Mouse (Mus musculus) embryonic facial prominence, embryonic 11.5 days (tissue): ENCODE results near the gene Lcmt1. TPM values are rescaled to one million over a fixed set of nuclear protein-coding genes. Genes with fewer than 3 reads are reported as not detected.

Experiments used
- ATAC-seq: fragments of 200-750 bp; cut with Nextera tagmentation; replicated peaks from 2 replicates; pipeline ENCODE4 v1.8.0; 2017; ENCODE audit warnings: low read depth; ENCODE audit not compliant: insufficient number of reproducible peaks, low FRiP score, low TSS enrichment
- DNase-seq: peaks from one replicate; pipeline ENCODE4 v3.0.0-alpha.2; 2015; ENCODE audit warnings: low spot score
- H3K27ac ChIP-seq: fragments of 300-500 bp; sonication (generic); replicated peaks from 2 replicates; pipeline ENCODE4 v1.5.1; 2014; ENCODE audit warnings: mild to moderate bottlenecking, low read depth, low read length, control low read depth
- H3K27me3 ChIP-seq: fragments of 300-500 bp; sonication (generic); 2 replicates; pipeline ENCODE4 v1.6.1; 2014; ENCODE audit warnings: mild to moderate bottlenecking, low read length, moderate library complexity, mixed read lengths; ENCODE audit not compliant: control insufficient read depth, insufficient read depth
- H3K36me3 ChIP-seq: fragments of 300-500 bp; sonication (generic); replicated peaks from 2 replicates; pipeline ENCODE4 v1.6.1; 2014; ENCODE audit warnings: low read depth, mild to moderate bottlenecking, low read length, moderate library complexity, mixed read lengths; ENCODE audit not compliant: control insufficient read depth, insufficient read depth
- H3K4me1 ChIP-seq: fragments of 300-500 bp; sonication (generic); 2 replicates; pipeline ENCODE4 v1.6.1; 2014; ENCODE audit warnings: low read length, mixed read lengths; ENCODE audit not compliant: control insufficient read depth, insufficient read depth
- H3K4me2 ChIP-seq: fragments of 300-500 bp; sonication (generic); 2 replicates; pipeline ENCODE4 v1.6.1; 2014; ENCODE audit warnings: low read depth, mild to moderate bottlenecking, control low read depth, low read length, moderate library complexity
- H3K4me3 ChIP-seq: fragments of 300-500 bp; sonication (generic); 2 replicates; pipeline ENCODE4 v1.5.1; 2014; ENCODE audit warnings: low read depth, low read length, control low read depth
- H3K9ac ChIP-seq: fragments of 300-500 bp; sonication (generic); replicated peaks from 2 replicates; pipeline ENCODE4 v1.6.1; 2014; ENCODE audit warnings: mild to moderate bottlenecking, control low read depth, low read length
- H3K9me3 ChIP-seq: fragments of 300-500 bp; sonication (generic); replicated peaks from 2 replicates; pipeline ENCODE4 v1.6.1; 2016; ENCODE audit warnings: mild to moderate bottlenecking, low read length, inconsistent platforms, mixed read lengths; ENCODE audit not compliant: control insufficient read depth
- WGBS: fragments of 180-500 bp; shearing (Covaris S2); extraction: QIAGEN DNeasy Blood & Tissue Kit; methylation state at CpG from one replicate; pipeline ENCODE4 v1.1.7; 2014; 5-methylcytosine and 5-hydroxymethylcytosine counted together
- polyA plus RNA-seq: library from polyadenylated mRNA; unstranded; fragments of >200 nt; fragmentation: Nextera tagmentation; extraction: Ambion mirVana; gene quantifications from 2 replicates; pipeline ENCODE4 v1.2.1, GENCODE M21; 2014

Lcmt1 gene
- polyA plus RNA-seq, 1 experiment from 2014 or later, result 74.1 TPM

DNA sequence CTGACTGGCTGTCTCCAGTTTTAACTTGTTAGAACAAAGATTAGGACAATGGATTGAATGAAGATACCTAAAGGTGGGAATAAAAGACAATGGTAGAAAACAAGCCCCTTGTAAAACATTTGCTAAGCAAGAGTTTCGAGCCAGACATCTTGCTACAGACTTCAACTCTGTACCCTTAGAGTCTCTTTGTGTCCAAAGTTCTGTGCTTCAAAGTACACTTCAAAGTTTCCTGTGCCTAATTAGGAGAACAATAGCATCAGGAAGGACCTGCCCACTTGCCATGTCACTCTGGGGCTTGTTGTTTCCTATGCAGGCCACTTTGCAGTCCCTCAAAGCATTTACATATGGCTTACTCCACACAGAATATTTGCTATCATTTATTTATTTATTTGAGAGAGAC, 33.3 kb upstream of the Lcmt1 start:
- no peaks in the 10 kb centered on the region for H3K4me1 ChIP-seq
- no peaks in the 10 kb centered on the region for H3K36me3 ChIP-seq
- WGBS, result 69% methylated on average over 1 of the region's 1 CpGs
- no peak for DNase-seq
- no peak overlapping the region for H3K4me2 ChIP-seq
- no peak overlapping the region for H3K4me3 ChIP-seq
- no peak overlapping the region for H3K27ac ChIP-seq
- no peak for ATAC-seq
- H3K9ac ChIP-seq, result no peak overlapping the region
- H3K27me3 ChIP-seq, result no peaks in the 10 kb centered on the region
- H3K9me3 ChIP-seq, result no peaks in the 10 kb centered on the region

GRCm38 (mm10) chr7:123338351-123338750, 31.2 kb upstream of the Lcmt1 start:
- Histone ChIP-seq H3K27ac (no peak overlapping the region), H3K9me3 (no peaks in the 10 kb centered on the region), H3K4me3 (no peak overlapping the region), H3K4me1 (no peaks in the 10 kb centered on the region), H3K4me2 (no peak overlapping the region), H3K9ac (no peak overlapping the region; the same call in 1 of the 2 replicates), H3K27me3 (no peaks in the 10 kb centered on the region), H3K36me3 (no peaks in the 10 kb centered on the region)
- WGBS, result 42% methylated on average over 8 of the region's 8 CpGs
- DNase-seq (no peak), ATAC-seq (no peak)

DNA sequence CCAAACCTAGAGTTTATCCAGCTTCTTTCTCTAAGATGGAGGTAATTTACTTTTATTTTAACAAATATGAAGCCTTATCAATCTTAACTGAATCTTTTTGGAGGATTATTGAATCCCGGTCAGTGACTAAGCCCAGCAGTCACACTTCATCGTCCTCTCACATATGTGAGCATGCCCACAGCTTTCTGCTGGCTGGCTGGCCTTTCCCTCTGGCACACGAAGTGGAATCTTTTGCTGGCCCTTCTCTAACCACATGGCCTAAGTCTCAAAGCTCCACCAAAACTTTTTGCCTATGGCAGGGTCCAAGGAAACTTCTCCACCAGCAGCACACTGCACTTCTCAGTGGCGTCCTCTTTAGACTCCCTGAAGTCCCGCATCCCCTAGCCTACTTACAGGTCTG, 27.7 kb upstream of the Lcmt1 start:
- no peak for ATAC-seq
- no peak overlapping the region for H3K27ac ChIP-seq
- 65% methylated on average over 5 of the region's 5 CpGs for WGBS

DNA sequence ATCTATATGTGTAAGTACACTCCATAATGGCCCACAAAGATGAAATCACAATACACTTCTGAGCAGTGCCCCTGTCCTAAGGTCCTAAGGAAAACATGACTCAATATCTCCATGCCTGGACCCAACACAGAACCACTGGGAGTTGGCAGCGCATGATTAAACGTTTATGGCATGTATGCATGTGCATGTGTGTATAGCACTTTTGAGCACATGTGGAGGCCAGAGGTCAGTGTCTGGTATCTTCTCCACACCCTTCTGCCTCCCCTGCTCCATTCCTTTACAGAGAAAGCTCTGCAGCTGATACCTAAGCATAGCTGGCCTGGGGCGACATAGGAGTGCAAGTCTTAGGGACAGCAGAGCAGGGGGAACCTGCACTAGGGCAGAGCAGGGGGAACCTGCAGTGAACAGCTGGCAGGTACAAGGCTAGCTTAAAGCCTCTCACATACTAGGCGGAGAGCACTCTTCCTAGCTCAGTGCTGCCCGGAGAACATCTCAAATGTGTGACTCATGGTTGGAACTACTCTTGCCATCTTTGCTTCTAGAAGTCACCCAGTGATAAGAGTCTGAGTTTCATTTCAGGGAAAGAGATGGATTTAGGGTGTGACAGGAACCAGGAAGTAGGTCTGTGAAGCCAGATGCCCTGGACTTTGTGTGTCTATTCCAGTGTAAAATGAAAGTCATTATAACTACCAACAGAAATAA, 25.4 kb upstream of the Lcmt1 start:
- H3K36me3 ChIP-seq, result no peaks in the 10 kb centered on the region
- no peaks in the 10 kb centered on the region for H3K9me3 ChIP-seq
- WGBS, result 92% methylated on average over 5 of the region's 5 CpGs
- no peak overlapping the region for H3K9ac ChIP-seq
- no peak for ATAC-seq
- no peak for DNase-seq
- no peak overlapping the region for H3K27ac ChIP-seq
- no peak overlapping the region for H3K4me2 ChIP-seq
- H3K4me3 ChIP-seq, result no peak overlapping the region
- no peaks in the 10 kb centered on the region for H3K27me3 ChIP-seq
- H3K4me1 ChIP-seq, result no peaks in the 10 kb centered on the region

More for the DNA sequence above, 27.7 kb upstream of the Lcmt1 start:
- Histone ChIP-seq H3K9ac (no peak overlapping the region), H3K27me3 (no peaks in the 10 kb centered on the region), H3K4me2 (no peak overlapping the region), H3K4me1 (no peaks in the 10 kb centered on the region), H3K36me3 (no peaks in the 10 kb centered on the region), H3K9me3 (no peaks in the 10 kb centered on the region), H3K4me3 (no peak overlapping the region)
- DNase-seq, result no peak

- Histone ChIP-seq H3K27me3 (no peaks in the 10 kb centered on the region), H3K9ac (no peak overlapping the region), H3K9me3 (no peaks in the 10 kb centered on the region), H3K27ac (no peak overlapping the region), H3K4me3 (no peak overlapping the region), H3K4me1 (no peaks in the 10 kb centered on the region), H3K4me2 (no peak overlapping the region), H3K36me3 (no peaks in the 10 kb centered on the region)
- 85% methylated on average over 3 of the region's 3 CpGs for WGBS
- no peak for DNase-seq
- no peak for ATAC-seq
Observed at GRCm38 (mm10) chr7:123345041-123345544, 24.5 kb upstream of the Lcmt1 start.

- Histone ChIP-seq H3K27ac (no peak overlapping the region), H3K27me3 (no peaks in the 10 kb centered on the region), H3K9me3 (no peaks in the 10 kb centered on the region), H3K36me3 (no peaks in the 10 kb centered on the region), H3K4me3 (no peak overlapping the region), H3K9ac (no peak overlapping the region), H3K4me1 (no peaks in the 10 kb centered on the region), H3K4me2 (no peak overlapping the region)
- WGBS, result 85% methylated on average over 7 of the region's 7 CpGs
- ATAC-seq (no peak), DNase-seq (no peak)
Observed at GRCm38 (mm10) chr7:123346631-123347290, 22.8 kb upstream of the Lcmt1 start.

DNA sequence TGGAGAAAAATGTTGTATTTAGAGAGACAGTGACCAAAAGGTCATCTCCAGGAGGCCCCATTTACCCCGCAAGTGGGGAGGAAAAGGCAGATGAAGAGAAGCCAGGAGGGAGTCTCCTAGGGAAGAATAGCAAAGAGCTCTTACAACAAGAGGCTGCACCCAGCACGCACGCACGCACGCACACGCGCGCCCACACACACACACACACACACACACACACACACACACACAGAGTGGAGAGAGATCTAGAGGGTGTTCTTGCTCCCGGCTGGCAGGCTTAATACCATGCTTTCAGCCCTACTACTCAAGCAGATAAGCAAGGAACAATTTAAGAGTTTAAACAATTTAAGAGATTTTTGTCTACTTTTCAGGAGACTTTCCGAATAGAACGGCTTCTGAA, 19.8 kb upstream of the Lcmt1 start:
- ATAC-seq, result no peak
- no peaks in the 10 kb centered on the region for H3K36me3 ChIP-seq
- no peaks in the 10 kb centered on the region for H3K9me3 ChIP-seq
- H3K4me1 ChIP-seq, result no peaks in the 10 kb centered on the region
- no peak overlapping the region for H3K4me2 ChIP-seq
- H3K27me3 ChIP-seq, result no peaks in the 10 kb centered on the region
- no peak overlapping the region for H3K9ac ChIP-seq
- H3K4me3 ChIP-seq, result no peak overlapping the region
- no peak overlapping the region for H3K27ac ChIP-seq
- WGBS, result 81% methylated on average over 11 of the region's 11 CpGs
- DNase-seq, result no peak

DNA sequence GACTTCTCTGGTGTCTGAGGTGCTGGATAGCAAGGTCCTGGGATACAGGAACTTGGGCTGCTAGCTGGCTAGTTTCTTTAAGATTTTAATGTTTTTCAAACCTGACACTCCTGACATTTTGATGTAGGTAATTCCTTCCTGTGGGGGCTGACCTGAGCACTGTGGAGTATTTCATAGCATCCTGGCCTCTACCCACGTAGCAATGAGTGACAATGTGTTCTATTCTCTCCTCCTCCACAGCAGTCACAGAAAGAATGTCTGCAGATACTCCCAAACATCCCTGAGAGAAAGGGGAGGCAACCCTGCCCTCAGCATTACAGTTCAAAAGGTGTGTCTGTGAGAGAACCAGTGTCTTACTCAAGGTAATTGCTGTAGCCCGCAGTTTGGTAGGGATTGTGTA, 19.3 kb upstream of the Lcmt1 start:
- no peak for DNase-seq

More for the DNA sequence above, 19.3 kb upstream of the Lcmt1 start:
- no peaks in the 10 kb centered on the region for H3K27me3 ChIP-seq
- no peak overlapping the region for H3K4me3 ChIP-seq
- no peak overlapping the region for H3K27ac ChIP-seq
- H3K9me3 ChIP-seq, result no peaks in the 10 kb centered on the region
- H3K4me2 ChIP-seq, result no peak overlapping the region
- 62% methylated on average over 2 of the region's 2 CpGs for WGBS
- H3K9ac ChIP-seq, result no peak overlapping the region
- no peak for ATAC-seq
- H3K4me1 ChIP-seq, result no peaks in the 10 kb centered on the region
- no peaks in the 10 kb centered on the region for H3K36me3 ChIP-seq
